Mouse (Mus musculus): ENCODE data around the gene Stxbp4. TPM values are rescaled to one million over a fixed set of nuclear protein-coding genes. Genes with fewer than 3 reads are reported as not detected.
A peak's percentile ranks its signal among the peaks of the same experiment; 100 is the strongest.

Gene Stxbp4
- total RNA-seq (2012; rRNA removed) = 7.7 and 10.8 TPM in 2 replicates

DNA sequence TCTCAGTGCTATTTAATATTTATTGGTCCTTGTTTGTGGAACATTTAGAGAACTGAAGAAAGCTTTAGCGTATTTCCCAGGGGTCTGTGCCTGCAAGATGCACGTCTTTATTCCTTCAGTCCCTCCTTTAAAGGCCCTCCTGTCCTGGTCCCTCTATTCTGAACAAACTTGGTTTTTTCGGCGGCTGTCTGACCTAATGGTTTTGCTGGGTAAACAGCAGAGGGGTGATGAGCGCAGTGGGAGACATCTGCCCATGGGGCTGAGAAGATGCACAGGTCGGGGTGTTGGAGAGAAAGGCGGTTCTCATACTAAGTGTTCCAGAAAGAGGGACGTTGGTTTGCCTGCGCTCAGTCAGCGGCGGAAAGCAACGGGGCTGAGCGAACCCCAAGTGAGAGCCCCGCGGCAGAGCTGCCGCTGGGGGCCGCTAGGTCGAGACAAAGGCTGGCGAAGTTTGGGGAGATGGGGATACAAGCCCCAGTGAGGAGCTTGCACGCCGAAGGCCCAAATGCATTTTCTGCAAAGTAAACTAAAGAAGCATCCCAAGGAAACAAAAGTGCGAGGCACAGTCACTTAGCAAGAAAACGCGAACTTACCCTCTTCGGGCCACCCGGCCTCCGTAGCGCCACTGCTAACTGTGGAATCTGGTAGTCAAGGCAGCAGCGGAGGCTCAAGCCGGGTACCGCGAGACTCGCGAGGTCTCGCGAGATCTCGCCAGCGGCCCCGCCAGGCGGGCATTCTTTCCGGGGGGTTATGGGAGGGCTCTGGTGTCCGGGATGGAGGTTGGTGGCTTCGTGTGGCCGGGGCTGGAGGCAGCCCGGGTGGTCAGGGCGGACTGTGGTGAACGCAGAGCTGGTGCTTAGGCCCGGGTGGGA lies at the start of gene Stxbp4, which contains the start of gene Cox11:
TSS of gene Stxbp4 (minus strand) at position 645 of the 872 bp plus-strand sequence.
TSS of gene Cox11 (plus strand) at position 734 of the 872 bp plus-strand sequence.
- peak; percentile 87 for DNase-seq (ENCODE audit: low read depth, low spot score)
- peak within 1 kb of the TSS; percentile 77 for H3K27ac ChIP-seq (ENCODE audit: insufficient read depth, low read depth, low read length, poor library complexity, severe bottlenecking)
- no peaks in the 10 kb centered on the region; a peak in 1 of 4 replicates for H3K4me1 ChIP-seq (ENCODE audit: control insufficient read depth in 2 of 2, insufficient read depth in 2 of 2, low read length in 2 of 2, poor library complexity in 1 of 2)
- no peaks in the 10 kb centered on the region for H3K9me3 ChIP-seq (ENCODE audit: control insufficient read depth, insufficient read depth, low read depth, low read length)
- H3K36me3 ChIP-seq (ENCODE audit: control insufficient read depth, insufficient read depth, low read length, poor library complexity, severe bottlenecking) = peaks cover 5% of the 10 kb centered on the region
- H3K9ac ChIP-seq (ENCODE audit: insufficient read depth, low read depth, low read length, poor library complexity, severe bottlenecking) = peak within 1 kb of the TSS; percentile 97
- no peak for TF ChIP-seq ZC3H11A (IDR thresholded peaks at IDR 0.05; ENCODE audit: borderline replicate concordance, low read depth, low read length)
- TF ChIP-seq HCFC1 (IDR thresholded peaks at IDR 0.05; ENCODE audit: borderline replicate concordance, insufficient read depth, low read length) = peak; percentile 65; the same call in 1 of the 2 replicates
- peak; percentile 99 for TF ChIP-seq CHD2 (IDR thresholded peaks at IDR 0.05; ENCODE audit: low read depth, low read length)
- no peak for TF ChIP-seq ZNF384 (IDR thresholded peaks at IDR 0.05; ENCODE audit: low read depth, low read length)
- no peak for TF ChIP-seq MAFK (IDR thresholded peaks at IDR 0.05; ENCODE audit: insufficient read depth, low read depth, low read length)
- H3K4me3 ChIP-seq (ENCODE audit: insufficient read depth in 1 of 2, low read depth in 1 of 2, low read length in 2 of 2, poor library complexity in 1 of 2, severe bottlenecking in 1 of 2) = peak within 1 kb of the TSS; percentile 72 to 85
- in situ Hi-C loops (cut with MboI; ENCODE audit: low sequenced_read_pairs in 2 of 2, unreplicated experiment in 2 of 2) = no loop called here

GRCm38 (mm10) chr11:90687040-90687439 lies 49.2 kb upstream of the Stxbp4 start:
- Histone ChIP-seq H3K4me3 (ENCODE audit: insufficient read depth in 1 of 2, low read depth in 1 of 2, low read length in 2 of 2, poor library complexity in 1 of 2, severe bottlenecking in 1 of 2) (peak overlapping the region; percentile 85 to 90), H3K9ac (ENCODE audit: insufficient read depth, low read depth, low read length, poor library complexity, severe bottlenecking) (peak overlapping the region; percentile 83), H3K9me3 (ENCODE audit: control insufficient read depth, insufficient read depth, low read depth, low read length) (no peaks in the 10 kb centered on the region), H3K4me1 (ENCODE audit: control insufficient read depth in 2 of 2, insufficient read depth in 2 of 2, low read length in 2 of 2, poor library complexity in 1 of 2) (peaks cover 2 to 3% of the 10 kb centered on the region in 2 experiments; a peak in 1 of 4 replicates), H3K27ac (ENCODE audit: insufficient read depth, low read depth, low read length, poor library complexity, severe bottlenecking) (no peak overlapping the region), H3K36me3 (ENCODE audit: control insufficient read depth, insufficient read depth, low read length, poor library complexity, severe bottlenecking) (no peaks in the 10 kb centered on the region)
- no peak for DNase-seq (ENCODE audit: low read depth, low spot score)
- no peak for TF ChIP-seq CHD2 (IDR thresholded peaks at IDR 0.05; ENCODE audit: low read depth, low read length)
- no peak for TF ChIP-seq ZC3H11A (IDR thresholded peaks at IDR 0.05; ENCODE audit: borderline replicate concordance, low read depth, low read length)
- no peak for TF ChIP-seq MAFK (IDR thresholded peaks at IDR 0.05; ENCODE audit: insufficient read depth, low read depth, low read length)
- no peak for TF ChIP-seq HCFC1 (IDR thresholded peaks at IDR 0.05; ENCODE audit: borderline replicate concordance, insufficient read depth, low read length)
- no peak for TF ChIP-seq ZNF384 (IDR thresholded peaks at IDR 0.05; ENCODE audit: low read depth, low read length)
- in situ Hi-C loops (cut with MboI; ENCODE audit: low sequenced_read_pairs in 2 of 2, unreplicated experiment in 2 of 2) = no loop called here

DNA sequence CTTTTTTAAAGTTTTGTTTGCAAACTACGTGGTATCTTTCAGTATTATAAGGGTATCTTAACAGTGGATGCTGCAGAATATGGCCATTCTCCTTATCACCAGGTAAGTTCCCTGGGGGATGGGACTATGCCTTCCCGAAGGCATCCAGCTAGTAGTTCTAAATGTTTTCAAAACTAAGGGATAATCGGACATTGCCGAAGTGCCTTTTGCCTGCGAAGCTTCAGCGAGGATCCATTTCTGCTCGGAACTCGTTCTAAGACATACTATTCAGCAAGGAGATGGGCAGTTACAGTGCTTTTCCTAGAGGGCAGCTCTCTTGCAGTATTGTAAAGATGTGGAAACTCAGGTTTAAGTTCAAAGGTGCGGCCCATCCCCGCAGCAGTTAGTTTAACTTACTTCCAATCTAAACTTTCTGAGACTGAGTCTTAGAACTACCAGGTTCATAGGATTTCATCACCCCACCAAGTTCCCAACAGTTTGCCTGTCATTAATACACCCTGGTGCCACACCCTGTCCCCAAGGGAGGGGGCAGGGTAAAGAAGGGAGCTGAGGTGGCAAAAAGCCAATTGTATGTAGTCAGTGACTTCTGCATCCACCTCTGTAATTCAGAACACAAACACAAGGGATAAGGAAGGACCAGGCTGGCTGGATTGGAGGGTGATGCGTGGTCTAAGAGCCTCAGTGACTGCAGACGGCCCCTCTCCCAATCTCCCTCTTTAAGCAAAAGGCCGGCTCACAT lies 48.6 kb upstream of the Stxbp4 start:
- no peak for DNase-seq (ENCODE audit: low read depth, low spot score)

GRCm38 (mm10) chr11:90685196-90685595 lies 47.3 kb upstream of the Stxbp4 start:
- peaks cover 3% of the 10 kb centered on the region; the same call in 1 of the 2 replicates for H3K36me3 ChIP-seq (ENCODE audit: control insufficient read depth, insufficient read depth, low read length, poor library complexity, severe bottlenecking)
- H3K9me3 ChIP-seq (ENCODE audit: control insufficient read depth, insufficient read depth, low read depth, low read length) = no peaks in the 10 kb centered on the region
- peaks cover 2 to 3% of the 10 kb centered on the region in 2 experiments; a peak in 1 of 4 replicates for H3K4me1 ChIP-seq (ENCODE audit: control insufficient read depth in 2 of 2, insufficient read depth in 2 of 2, low read length in 2 of 2, poor library complexity in 1 of 2)
- H3K4me3 ChIP-seq (ENCODE audit: insufficient read depth in 1 of 2, low read depth in 1 of 2, low read length in 2 of 2, poor library complexity in 1 of 2, severe bottlenecking in 1 of 2) = no peak overlapping the region
- no peak for DNase-seq (ENCODE audit: low read depth, low spot score)
- in situ Hi-C loops (cut with MboI; ENCODE audit: low sequenced_read_pairs in 2 of 2, unreplicated experiment in 2 of 2) = no loop called here
- H3K9ac ChIP-seq (ENCODE audit: insufficient read depth, low read depth, low read length, poor library complexity, severe bottlenecking) = no peak overlapping the region
- TF ChIP-seq ZC3H11A (IDR thresholded peaks at IDR 0.05; ENCODE audit: borderline replicate concordance, low read depth, low read length) = no peak
- TF ChIP-seq HCFC1 (IDR thresholded peaks at IDR 0.05; ENCODE audit: borderline replicate concordance, insufficient read depth, low read length) = no peak
- no peak for TF ChIP-seq ZNF384 (IDR thresholded peaks at IDR 0.05; ENCODE audit: low read depth, low read length)
- TF ChIP-seq CHD2 (IDR thresholded peaks at IDR 0.05; ENCODE audit: low read depth, low read length) = no peak
- TF ChIP-seq MAFK (IDR thresholded peaks at IDR 0.05; ENCODE audit: insufficient read depth, low read depth, low read length) = no peak
- H3K27ac ChIP-seq (ENCODE audit: insufficient read depth, low read depth, low read length, poor library complexity, severe bottlenecking) = no peak overlapping the region

More for the DNA sequence above, 48.6 kb upstream of the Stxbp4 start:
- Histone ChIP-seq H3K4me1 (ENCODE audit: control insufficient read depth in 2 of 2, insufficient read depth in 2 of 2, low read length in 2 of 2, poor library complexity in 1 of 2) (peaks cover 2 to 3% of the 10 kb centered on the region in 2 experiments; a peak in 1 of 4 replicates), H3K36me3 (ENCODE audit: control insufficient read depth, insufficient read depth, low read length, poor library complexity, severe bottlenecking) (no peaks in the 10 kb centered on the region), H3K9me3 (ENCODE audit: control insufficient read depth, insufficient read depth, low read depth, low read length) (no peaks in the 10 kb centered on the region), H3K27ac (ENCODE audit: insufficient read depth, low read depth, low read length, poor library complexity, severe bottlenecking) (no peak overlapping the region), H3K4me3 (ENCODE audit: insufficient read depth in 1 of 2, low read depth in 1 of 2, low read length in 2 of 2, poor library complexity in 1 of 2, severe bottlenecking in 1 of 2) (peak overlapping the region; percentile 85 to 90), H3K9ac (ENCODE audit: insufficient read depth, low read depth, low read length, poor library complexity, severe bottlenecking) (peak overlapping the region; percentile 83)
- no peak for TF ChIP-seq ZNF384 (IDR thresholded peaks at IDR 0.05; ENCODE audit: low read depth, low read length)
- TF ChIP-seq MAFK (IDR thresholded peaks at IDR 0.05; ENCODE audit: insufficient read depth, low read depth, low read length) = no peak
- no peak for TF ChIP-seq CHD2 (IDR thresholded peaks at IDR 0.05; ENCODE audit: low read depth, low read length)
- TF ChIP-seq HCFC1 (IDR thresholded peaks at IDR 0.05; ENCODE audit: borderline replicate concordance, insufficient read depth, low read length) = no peak
- TF ChIP-seq ZC3H11A (IDR thresholded peaks at IDR 0.05; ENCODE audit: borderline replicate concordance, low read depth, low read length) = no peak
- in situ Hi-C loops (cut with MboI; ENCODE audit: low sequenced_read_pairs in 2 of 2, unreplicated experiment in 2 of 2) = no loop called here
